Mouse (Mus musculus): ENCODE measurements around the gene Dntt. TPM values are rescaled to one million over a fixed set of nuclear protein-coding genes. Genes with fewer than 3 reads are reported as not detected.

Dntt gene
- polyA plus RNA-seq, 1 experiment from 2014 or later: 0.06 TPM

Other genes with a start within 250 kb of the Dntt start
- gene Ccnj, start 198.0 kb upstream of the Dntt start, polyA plus RNA-seq (2015; fragmentation: Nextera tagmentation; extraction: Ambion mirVana): 9.7 and 10.2 TPM in 2 replicates
- 10.0 and 11.3 TPM in 2 replicates for gene Zfp518a, start 134.6 kb upstream of the Dntt start, polyA plus RNA-seq (2015; fragmentation: Nextera tagmentation; extraction: Ambion mirVana)
- gene Blnk, start 34.7 kb upstream of the Dntt start, polyA plus RNA-seq (2015; fragmentation: Nextera tagmentation; extraction: Ambion mirVana): 5.7 and 6.7 TPM in 2 replicates
- gene Opalin, start 47.8 kb downstream of the Dntt start, polyA plus RNA-seq (2015; fragmentation: Nextera tagmentation; extraction: Ambion mirVana): not detected in 2 replicates
- 0.08 and 0.14 TPM in 2 replicates for gene Tll2, start 177.6 kb downstream of the Dntt start, polyA plus RNA-seq (2015; fragmentation: Nextera tagmentation; extraction: Ambion mirVana)
- gene Tm9sf3, start 234.7 kb downstream of the Dntt start, polyA plus RNA-seq (2015; fragmentation: Nextera tagmentation; extraction: Ambion mirVana): 155 and 179 TPM in 2 replicates

Data from stomach, embryonic 15.5 days (tissue).